Mouse (Mus musculus) midbrain, postnatal 0 days (tissue): ENCODE results near the gene Dlgap1. TPM values are rescaled to one million over a fixed set of nuclear protein-coding genes. Genes with fewer than 3 reads are reported as not detected.

Experiments
- ATAC-seq: fragments of 200-750 bp; cut with Nextera tagmentation; 2 replicates; pipeline ENCODE4 v1.8.0; 2017; ENCODE audit warnings: moderate number of reproducible peaks, mild to moderate bottlenecking, moderate TSS enrichment, moderate library complexity; ENCODE audit not compliant: low FRiP score
- DNase-seq: peaks from one replicate; pipeline ENCODE4 v3.0.0-alpha.2; 2015; ENCODE audit warnings: low spot score
- H3K27ac ChIP-seq: fragments of 300-500 bp; sonication (generic); 2 replicates; pipeline ENCODE4 v1.5.1; 2014; ENCODE audit warnings: low read depth, mild to moderate bottlenecking, low read length, mixed read lengths
- H3K27me3 ChIP-seq: fragments of 300-500 bp; sonication (generic); 2 replicates; pipeline ENCODE4 v1.6.1; 2014; ENCODE audit warnings: low read length, control low read depth, mixed read lengths; ENCODE audit not compliant: insufficient read depth
- H3K36me3 ChIP-seq: fragments of 300-500 bp; sonication (generic); 2 replicates; pipeline ENCODE4 v1.6.1; 2014; ENCODE audit warnings: low read length, control low read depth, mixed read lengths; ENCODE audit not compliant: insufficient read depth
- H3K4me1 ChIP-seq: fragments of 300-500 bp; sonication (generic); 2 replicates; pipeline ENCODE4 v1.6.1; 2014; ENCODE audit warnings: mild to moderate bottlenecking, control low read depth, antibody characterized with exemption, low read length, mixed read lengths; ENCODE audit not compliant: insufficient read depth
- H3K4me2 ChIP-seq: fragments of 300-500 bp; sonication (generic); 2 replicates; pipeline ENCODE4 v1.6.1; 2014; ENCODE audit warnings: low read depth, mild to moderate bottlenecking, low read length, mixed read lengths; ENCODE audit not compliant: poor library complexity, severe bottlenecking
- H3K4me3 ChIP-seq: fragments of 300-500 bp; sonication (generic); 2 replicates; pipeline ENCODE4 v1.5.1; 2014; ENCODE audit warnings: low read depth, mild to moderate bottlenecking, low read length, moderate library complexity
- H3K9ac ChIP-seq: fragments of 300-500 bp; sonication (generic); replicated peaks from 2 replicates; pipeline ENCODE4 v1.6.1; 2014; ENCODE audit warnings: mild to moderate bottlenecking, low read length, moderate library complexity, mixed read lengths; ENCODE audit not compliant: poor library complexity, severe bottlenecking
- H3K9me3 ChIP-seq: fragments of 300-500 bp; sonication (generic); 2 replicates; pipeline ENCODE4 v1.6.1; 2016; ENCODE audit warnings: low read length, control low read depth
- CTCF ChIP-seq: IDR thresholded peaks from 2 replicates; pipeline ENCODE4 v1.5.1; 2016; ENCODE audit warnings: antibody characterized with exemption, mild to moderate bottlenecking
- WGBS: fragments of 180-500 bp; shearing (Covaris S2); extraction: QIAGEN DNeasy Blood & Tissue Kit; methylation state at CpG from one replicate; pipeline ENCODE4 v1.1.7; 2014; 5-methylcytosine and 5-hydroxymethylcytosine counted together
- polyA plus RNA-seq: library from polyadenylated mRNA; unstranded; fragments of >200 nt; fragmentation: Nextera tagmentation; extraction: Ambion mirVana; gene quantifications from 2 replicates; pipeline ENCODE4 v1.2.1, GENCODE M21; 2015
- total RNA-seq: library from RNA; depleted of rRNA; stranded (reverse); fragments of >200 nt; gene quantifications from 2 replicates; pipeline ENCODE4 v1.2.3, GENCODE M21; 2014

The Dlgap1 gene
- total and polyA plus RNA-seq, 2 experiments from 2014 or later = 34.9 to 84.8 TPM

- ATAC-seq (no peak), DNase-seq (no peak)
- Histone ChIP-seq H3K4me3 (peak overlapping the region; percentile 13; the same call in 1 of the 2 replicates), H3K4me2 (peak overlapping the region; percentile 34), H3K9me3 (no peaks in the 10 kb centered on the region), H3K27ac (no peak overlapping the region), H3K36me3 (no peaks in the 10 kb centered on the region), H3K27me3 (peaks cover 29% of the 10 kb centered on the region; the same call in 1 of the 2 replicates), H3K4me1 (no peaks in the 10 kb centered on the region), H3K9ac (no peak overlapping the region)
- 13% methylated on average over 19 of the region's 19 CpGs for WGBS
- TF ChIP-seq CTCF = no peak
Observed at GRCm38 (mm10) chr17:70751161-70751651, 782.3 kb downstream of the Dlgap1 start.

GRCm38 (mm10) chr17:70751676-70752075 is 782.8 kb downstream of the Dlgap1 start:
- H3K9ac ChIP-seq = no peak overlapping the region
- TF ChIP-seq CTCF = no peak
- H3K27me3 ChIP-seq = peaks cover 24% of the 10 kb centered on the region; the same call in 1 of the 2 replicates
- H3K4me1 ChIP-seq = no peaks in the 10 kb centered on the region
- H3K36me3 ChIP-seq = no peaks in the 10 kb centered on the region
- 71% methylated on average over 6 of the region's 6 CpGs for WGBS
- no peak for DNase-seq
- peak overlapping the region; percentile 34; the same call in 1 of the 2 replicates for H3K4me2 ChIP-seq
- no peak overlapping the region for H3K4me3 ChIP-seq
- no peak for ATAC-seq
- no peaks in the 10 kb centered on the region for H3K9me3 ChIP-seq
- no peak overlapping the region for H3K27ac ChIP-seq

GRCm38 (mm10) chr17:70753444-70754032 is 784.7 kb downstream of the Dlgap1 start:
- H3K4me1 ChIP-seq = no peaks in the 10 kb centered on the region
- ATAC-seq (no peak), DNase-seq (no peak)
- WGBS = 83% methylated on average over 13 of the region's 13 CpGs
- no peak overlapping the region for H3K9ac ChIP-seq
- H3K4me3 ChIP-seq = no peak overlapping the region
- no peak for TF ChIP-seq CTCF
- no peaks in the 10 kb centered on the region for H3K9me3 ChIP-seq
- no peaks in the 10 kb centered on the region for H3K36me3 ChIP-seq
- no peak overlapping the region for H3K27ac ChIP-seq
- H3K27me3 ChIP-seq = peaks cover 18% of the 10 kb centered on the region; the same call in 1 of the 2 replicates
- H3K4me2 ChIP-seq = no peak overlapping the region

- peaks cover 18% of the 10 kb centered on the region; the same call in 1 of the 2 replicates for H3K27me3 ChIP-seq
- no peak overlapping the region for H3K4me2 ChIP-seq
- H3K36me3 ChIP-seq = no peaks in the 10 kb centered on the region
- H3K4me3 ChIP-seq = no peak overlapping the region
- H3K9me3 ChIP-seq = no peaks in the 10 kb centered on the region
- H3K27ac ChIP-seq = no peak overlapping the region
- no peaks in the 10 kb centered on the region for H3K4me1 ChIP-seq
- ATAC-seq (no peak), DNase-seq (no peak)
- WGBS = 83% methylated on average over 9 of the region's 9 CpGs
- H3K9ac ChIP-seq = no peak overlapping the region
- TF ChIP-seq CTCF = no peak
Observed at GRCm38 (mm10) chr17:70754041-70754440, 785.2 kb downstream of the Dlgap1 start.

- Histone ChIP-seq H3K9ac (no peak overlapping the region), H3K27ac (no peak overlapping the region), H3K36me3 (no peaks in the 10 kb centered on the region), H3K27me3 (peaks cover 12% of the 10 kb centered on the region; the same call in 1 of the 2 replicates), H3K4me3 (no peak overlapping the region), H3K4me2 (peak overlapping the region; percentile 49), H3K9me3 (no peaks in the 10 kb centered on the region), H3K4me1 (no peaks in the 10 kb centered on the region)
- WGBS = 55% methylated on average over 7 of the region's 7 CpGs
- ATAC-seq = no peak
- DNase-seq = no peak
- no peak for TF ChIP-seq CTCF
Observed at GRCm38 (mm10) chr17:70754638-70755037, 785.8 kb downstream of the Dlgap1 start.

GRCm38 (mm10) chr17:70755039-70755668 is 786.3 kb downstream of the Dlgap1 start:
- Histone ChIP-seq H3K27ac (no peak overlapping the region), H3K4me2 (peak overlapping the region; percentile 49), H3K9ac (no peak overlapping the region), H3K36me3 (no peaks in the 10 kb centered on the region), H3K4me1 (no peaks in the 10 kb centered on the region), H3K27me3 (peaks cover 12% of the 10 kb centered on the region; the same call in 1 of the 2 replicates), H3K9me3 (no peaks in the 10 kb centered on the region), H3K4me3 (peak overlapping the region; percentile 18)
- DNase-seq (peak; percentile 76), ATAC-seq (peak; percentile 39; the same call in 1 of the 2 replicates)
- peak; percentile 96 for TF ChIP-seq CTCF
- under 1% methylated on average over 22 of the region's 22 CpGs for WGBS
